ENCODE assay signal across 26 mouse cellular contexts in genomic region chr2:70315125-70315524, GRCm38 (mm10).
DNase-seq lines count a peak whose midpoint lies in the region; ATAC-seq and TF ChIP-seq lines count a peak whose summit lies in the region.
"Had no signal": no experiment of that assay in that cellular context is flagged by ENCODE, and none has a peak within 500 bp of the region (broad histone marks: within the 10 kb centered on the region; RNA-seq: fewer than 3 reads in every experiment).

No protein-coding gene starts in this region.

- H3K4me1 ChIP-seq in heart, adult 2 months (ENCODE audit: control insufficient read depth, insufficient read depth, low read length) = no peaks in the 10 kb centered on the region
- H3K4me1 ChIP-seq in heart, embryonic 14.5 days (ENCODE audit: control insufficient read depth in 2 of 2, insufficient read depth in 2 of 2, low read length in 2 of 2) = peaks cover 30 to 39% of the 10 kb centered on the region in 2 experiments
- peaks cover 6% of the 10 kb centered on the region for H3K4me1 ChIP-seq in midbrain, embryonic 11.5 days (ENCODE audit: control insufficient read depth, insufficient read depth, low read length)
- peaks cover 15% of the 10 kb centered on the region for H3K4me1 ChIP-seq in midbrain, embryonic 16.5 days (ENCODE audit: control insufficient read depth, insufficient read depth, low read length)
- H3K4me1 ChIP-seq: embryonic facial prominence, embryonic 15.5 days; neural tube, embryonic 15.5 days had no signal

- 23% methylated on average over 9 of the region's 9 CpGs for WGBS in heart, adult 2 months
- WGBS in heart, embryonic 14.5 days = 14% methylated on average over 9 of the region's 9 CpGs
- 82% methylated on average over 9 of the region's 9 CpGs for WGBS in midbrain, embryonic 11.5 days
- 63% methylated on average over 9 of the region's 9 CpGs for WGBS in midbrain, embryonic 16.5 days

- no peak for TF ChIP-seq CTCF in heart, adult 2 months (IDR thresholded peaks at IDR 0.05)

- H3K4me2 ChIP-seq in heart, embryonic 14.5 days (ENCODE audit: low read length) = peak overlapping the region; percentile 58
- no peak overlapping the region for H3K4me2 ChIP-seq in midbrain, embryonic 11.5 days
- H3K4me2 ChIP-seq in midbrain, embryonic 16.5 days (ENCODE audit: low read length) = no peak overlapping the region
- H3K4me2 ChIP-seq: embryonic facial prominence, embryonic 15.5 days; hindbrain, embryonic 15.5 days; kidney, embryonic 15.5 days; neural tube, embryonic 15.5 days had no signal

- DNase-seq in heart, adult 11 months = peak; percentile 36
- DNase-seq in heart, adult 2 months = no peak
- no peak for DNase-seq in heart, adult 9 months (ENCODE audit: low spot score in 2 of 2)
- DNase-seq in midbrain, embryonic 11.5 days (ENCODE audit: low spot score, missing footprints) = peak; percentile 35
- DNase-seq: adrenal gland, postnatal 36 days; B cell, adult 2 months; cerebellum, adult 8-10 months; cerebellum, postnatal 25 days; gastrocnemius, postnatal 25 days; kidney, adult 18-20 months; kidney, postnatal 25 days; liver; lung, adult 2 months; lung, postnatal 10 days; midbrain, embryonic 14.5 days; retina, postnatal 1 day; right cerebral cortex, postnatal 14 days had no signal

- no peak overlapping the region for H3K4me3 ChIP-seq in heart, adult 2 months
- peak overlapping the region; percentile 2 to 16; a peak in 1 of 4 replicates for H3K4me3 ChIP-seq in heart, embryonic 14.5 days (ENCODE audit: control insufficient read depth in 1 of 2, insufficient read depth in 1 of 2, low read depth in 1 of 2, low read length in 2 of 2)
- H3K4me3 ChIP-seq in midbrain, embryonic 11.5 days (ENCODE audit: low read depth, low read length) = no peak overlapping the region
- H3K4me3 ChIP-seq in midbrain, embryonic 16.5 days (ENCODE audit: low read depth, low read length) = no peak overlapping the region
- H3K4me3 ChIP-seq: embryonic facial prominence, embryonic 10.5 days; embryonic facial prominence, embryonic 15.5 days; hindbrain, embryonic 15.5 days; kidney, embryonic 15.5 days; neural tube, embryonic 15.5 days had no signal

- TF ChIP-seq EP300 in heart, adult 2 months (IDR thresholded peaks at IDR 0.05; ENCODE audit: insufficient read depth, low read depth, low read length) = no peak

- no peaks in the 10 kb centered on the region for H3K79me2 ChIP-seq in heart, adult 2 months (replicated peaks; ENCODE audit: control insufficient read depth, insufficient read depth, low read length)

- TF ChIP-seq POLR2A in heart, adult 2 months (IDR thresholded peaks at IDR 0.05; ENCODE audit: insufficient read depth, low read depth, low read length) = no peak

- no peak overlapping the region for H3K27ac ChIP-seq in heart, adult 2 months
- peak overlapping the region; percentile 55 to 82 for H3K27ac ChIP-seq in heart, embryonic 14.5 days (replicated peaks in 1 of 2; ENCODE audit: control insufficient read depth in 1 of 2, insufficient read depth in 1 of 2, low read depth in 2 of 2, low read length in 2 of 2)
- H3K27ac ChIP-seq in midbrain, embryonic 11.5 days (ENCODE audit: low read depth, low read length) = no peak overlapping the region
- H3K27ac ChIP-seq in midbrain, embryonic 16.5 days (ENCODE audit: low read length) = no peak overlapping the region
- H3K27ac ChIP-seq: embryonic facial prominence, embryonic 10.5 days; embryonic facial prominence, embryonic 15.5 days; hindbrain, embryonic 15.5 days; kidney, embryonic 15.5 days; liver, embryonic 14.5 days; macrophage; neural tube, embryonic 15.5 days had no signal

- no peaks in the 10 kb centered on the region for H3K9me3 ChIP-seq in heart, embryonic 14.5 days (ENCODE audit: control insufficient read depth, low read length)
- no peaks in the 10 kb centered on the region for H3K9me3 ChIP-seq in midbrain, embryonic 11.5 days (ENCODE audit: control insufficient read depth, low read length)
- H3K9me3 ChIP-seq in midbrain, embryonic 16.5 days (replicated peaks; ENCODE audit: control insufficient read depth, low read length, poor library complexity, severe bottlenecking) = no peaks in the 10 kb centered on the region
- H3K9me3 ChIP-seq: embryonic facial prominence, embryonic 10.5 days; embryonic facial prominence, embryonic 15.5 days; hindbrain, embryonic 15.5 days; kidney, embryonic 15.5 days; neural tube, embryonic 15.5 days had no signal

- no peaks in the 10 kb centered on the region for H3K27me3 ChIP-seq in heart, adult 2 months (ENCODE audit: control insufficient read depth, insufficient read depth, low read length)
- no peaks in the 10 kb centered on the region for H3K27me3 ChIP-seq in heart, embryonic 14.5 days (ENCODE audit: control insufficient read depth, insufficient read depth, low read length)
- no peaks in the 10 kb centered on the region for H3K27me3 ChIP-seq in midbrain, embryonic 11.5 days (ENCODE audit: control insufficient read depth, insufficient read depth, low read length)
- H3K27me3 ChIP-seq in midbrain, embryonic 16.5 days (ENCODE audit: control insufficient read depth, insufficient read depth, low read depth, low read length) = no peaks in the 10 kb centered on the region
- H3K27me3 ChIP-seq: embryonic facial prominence, embryonic 15.5 days; hindbrain, embryonic 15.5 days; neural tube, embryonic 15.5 days had no signal

- peak; percentile 24; the same call in 1 of the 2 replicates for ATAC-seq in heart, embryonic 14.5 days (ENCODE audit: insufficient number of reproducible peaks, insufficient read depth, low FRiP score, low read depth)
- ATAC-seq in midbrain, embryonic 11.5 days (ENCODE audit: low FRiP score) = no peak
- no peak for ATAC-seq in midbrain, embryonic 16.5 days

- intact Hi-C loops in heart, adult 2 months (cut with DNase I) = no loop called here

- H3K36me3 ChIP-seq in heart, adult 2 months (ENCODE audit: control insufficient read depth, insufficient read depth, low read length) = no peaks in the 10 kb centered on the region
- no peaks in the 10 kb centered on the region for H3K36me3 ChIP-seq in heart, embryonic 14.5 days (ENCODE audit: control insufficient read depth, insufficient read depth, low read length)
- no peaks in the 10 kb centered on the region for H3K36me3 ChIP-seq in midbrain, embryonic 11.5 days (ENCODE audit: control insufficient read depth, insufficient read depth, low read length)
- no peaks in the 10 kb centered on the region for H3K36me3 ChIP-seq in midbrain, embryonic 16.5 days (ENCODE audit: control insufficient read depth, insufficient read depth, low read length)
- H3K36me3 ChIP-seq: embryonic facial prominence, embryonic 10.5 days; embryonic facial prominence, embryonic 15.5 days; hindbrain, embryonic 15.5 days; kidney, embryonic 15.5 days; neural tube, embryonic 15.5 days had no signal

- H3K9ac ChIP-seq in heart, adult 2 months (ENCODE audit: low read depth, low read length) = no peak overlapping the region
- peak overlapping the region; percentile 38; the same call in 1 of the 2 replicates for H3K9ac ChIP-seq in heart, embryonic 14.5 days (ENCODE audit: low read length)
- no peak overlapping the region for H3K9ac ChIP-seq in midbrain, embryonic 11.5 days (ENCODE audit: low read length)
- H3K9ac ChIP-seq in midbrain, embryonic 16.5 days (ENCODE audit: low read depth, low read length) = no peak overlapping the region
- H3K9ac ChIP-seq: embryonic facial prominence, embryonic 15.5 days; hindbrain, embryonic 15.5 days; kidney, embryonic 15.5 days; liver, embryonic 14.5 days; neural tube, embryonic 15.5 days had no signal

Comparison
In these comparisons a context has a peak if more than half of its experiments do, and no peak if none do; other contexts are left out.
1. DNase-seq: peak in heart, adult 11 months (single experiment) and midbrain, embryonic 11.5 days (single experiment); none in heart, adult 2 months (0 of 2) and heart, adult 9 months (0 of 2).
2. H3K27ac ChIP-seq: peak in heart, embryonic 14.5 days (2 of 2); none in heart, adult 2 months (single experiment), midbrain, embryonic 11.5 days (single experiment) and midbrain, embryonic 16.5 days (single experiment).
3. H3K4me3 ChIP-seq: peak in heart, embryonic 14.5 days (2 of 2); none in heart, adult 2 months (single experiment), midbrain, embryonic 11.5 days (single experiment) and midbrain, embryonic 16.5 days (single experiment).